Mouse (Mus musculus) hindbrain, postnatal 0 days (tissue): Measurements from ENCODE around the gene Tcf3. TPM values are rescaled to one million over a fixed set of nuclear protein-coding genes. Genes with fewer than 3 reads are reported as not detected.

Source experiments
- ATAC-seq: fragments of 200-750 bp; cut with Nextera tagmentation; 2 replicates; pipeline ENCODE4 v1.8.0; 2017; ENCODE audit warnings: mild to moderate bottlenecking, moderate TSS enrichment, moderate library complexity
- DNase-seq: peaks from one replicate; pipeline ENCODE4 v3.0.0-alpha.2; 2015; ENCODE audit warnings: low spot score
- H3K27ac ChIP-seq: fragments of 300-500 bp; sonication (generic); 2 replicates; pipeline ENCODE4 v1.5.1; 2014; ENCODE audit warnings: mild to moderate bottlenecking
- H3K27me3 ChIP-seq: fragments of 300-500 bp; sonication (generic); 2 replicates; pipeline ENCODE4 v1.6.1; 2014; ENCODE audit warnings: low read length, mixed read lengths; ENCODE audit not compliant: insufficient read depth
- H3K36me3 ChIP-seq: fragments of 300-500 bp; sonication (generic); 2 replicates; pipeline ENCODE4 v1.6.1; 2014; ENCODE audit warnings: low read length, mixed read lengths; ENCODE audit not compliant: insufficient read depth
- H3K4me1 ChIP-seq: fragments of 300-500 bp; sonication (generic); 2 replicates; pipeline ENCODE4 v1.6.1; 2014; ENCODE audit warnings: antibody characterized with exemption, low read length, mixed read lengths; ENCODE audit not compliant: insufficient read depth
- H3K4me2 ChIP-seq: fragments of 300-500 bp; sonication (generic); 2 replicates; pipeline ENCODE4 v1.6.1; 2014; ENCODE audit warnings: low read depth, mild to moderate bottlenecking, low read length, moderate library complexity, mixed read lengths
- H3K4me3 ChIP-seq: fragments of 300-500 bp; sonication (generic); 2 replicates; pipeline ENCODE4 v1.5.1; 2014; ENCODE audit warnings: low read length
- H3K9ac ChIP-seq: fragments of 300-500 bp; sonication (generic); replicated peaks from 2 replicates; pipeline ENCODE4 v1.6.1; 2014; ENCODE audit warnings: mild to moderate bottlenecking, low read length, moderate library complexity, mixed read lengths
- H3K9me3 ChIP-seq: fragments of 300-500 bp; sonication (generic); 2 replicates; pipeline ENCODE4 v1.6.1; 2016; ENCODE audit warnings: low read length, mixed read lengths
- CTCF ChIP-seq: IDR thresholded peaks from 2 replicates; pipeline ENCODE4 v1.5.1; 2016; ENCODE audit warnings: antibody characterized with exemption, control low read depth, low read depth
- WGBS: fragments of 180-500 bp; shearing (Covaris S2); extraction: QIAGEN DNeasy Blood & Tissue Kit; methylation state at CpG from one replicate; pipeline ENCODE4 v1.1.7; 2014; 5-methylcytosine and 5-hydroxymethylcytosine counted together
- polyA plus RNA-seq: library from polyadenylated mRNA; unstranded; fragments of >200 nt; fragmentation: Nextera tagmentation; extraction: Ambion mirVana; gene quantifications from 2 replicates; pipeline ENCODE4 v1.2.1, GENCODE M21; 2015
- total RNA-seq: library from RNA; depleted of rRNA; stranded (reverse); fragments of >200 nt; gene quantifications from 2 replicates; pipeline ENCODE4 v1.2.3, GENCODE M21; 2014

Tcf3 gene
- total and polyA plus RNA-seq, 2 experiments from 2014 or later: 36.2 to 132 TPM

- WGBS: 93% methylated on average over 4 of the region's 4 CpGs
- peak; percentile 62 for TF ChIP-seq CTCF
- Histone ChIP-seq H3K36me3 (peaks cover 6% of the 10 kb centered on the region; the same call in 1 of the 2 replicates), H3K4me2 (no peak overlapping the region), H3K4me3 (no peak overlapping the region), H3K27ac (no peak overlapping the region), H3K4me1 (peaks cover 8% of the 10 kb centered on the region), H3K27me3 (no peaks in the 10 kb centered on the region), H3K9ac (no peak overlapping the region), H3K9me3 (no peaks in the 10 kb centered on the region)
- ATAC-seq: no peak
- DNase-seq: no peak
Observed at GRCm38 (mm10) chr10:80403044-80403692, 30.3 kb downstream of the Tcf3 start.

GRCm38 (mm10) chr10:80400704-80401161, 32.7 kb downstream of the Tcf3 start:
- H3K4me1 ChIP-seq: peaks cover 18% of the 10 kb centered on the region
- no peak overlapping the region for H3K9ac ChIP-seq
- TF ChIP-seq CTCF: no peak
- H3K27ac ChIP-seq: peak overlapping the region; percentile 99
- H3K36me3 ChIP-seq: peaks cover 6% of the 10 kb centered on the region; the same call in 1 of the 2 replicates
- no peak overlapping the region for H3K4me3 ChIP-seq
- DNase-seq (no peak), ATAC-seq (no peak)
- WGBS: 80% methylated on average over 4 of the region's 4 CpGs
- no peaks in the 10 kb centered on the region for H3K9me3 ChIP-seq
- H3K4me2 ChIP-seq: 0 out of 2 replicates have a peak overlapping the region, but pooled peaks have one; percentile 66
- H3K27me3 ChIP-seq: no peaks in the 10 kb centered on the region

GRCm38 (mm10) chr10:80399973-80400703, 33.3 kb downstream of the Tcf3 start:
- H3K36me3 ChIP-seq: peaks cover 9% of the 10 kb centered on the region; the same call in 1 of the 2 replicates
- TF ChIP-seq CTCF: no peak
- H3K9ac ChIP-seq: peak overlapping the region; percentile 42
- H3K27ac ChIP-seq: peak overlapping the region; percentile 99
- DNase-seq (no peak), ATAC-seq (no peak)
- H3K4me2 ChIP-seq: peak overlapping the region; percentile 66
- H3K4me3 ChIP-seq: peak overlapping the region; percentile 65
- H3K27me3 ChIP-seq: no peaks in the 10 kb centered on the region
- H3K9me3 ChIP-seq: no peaks in the 10 kb centered on the region
- WGBS: 11% methylated on average over 17 of the region's 17 CpGs
- 0 out of 2 replicates have a peak, but pooled peaks cover 13% of the 10 kb centered on the region for H3K4me1 ChIP-seq

GRCm38 (mm10) chr10:80399191-80399972, 34.1 kb downstream of the Tcf3 start, which contains the start of gene Mbd3:
TSS of gene Mbd3 (minus strand) at chr10:80399550.
- ATAC-seq (peak; percentile 97), DNase-seq (peak; percentile 100)
- Histone ChIP-seq H3K27me3 (no peaks in the 10 kb centered on the region), H3K9me3 (no peaks in the 10 kb centered on the region), H3K4me1 (0 out of 2 replicates have a peak, but pooled peaks cover 13% of the 10 kb centered on the region), H3K9ac (peak within 1 kb of the TSS; percentile 87), H3K27ac (peak within 1 kb of the TSS; percentile 99), H3K4me2 (peak within 1 kb of the TSS; percentile 78), H3K4me3 (peak within 1 kb of the TSS; percentile 65), H3K36me3 (peaks cover 15% of the 10 kb centered on the region; the same call in 1 of the 2 replicates)
- 2% methylated on average over 70 of the region's 82 CpGs for WGBS
- TF ChIP-seq CTCF: no peak

GRCm38 (mm10) chr10:80398719-80399190, 34.7 kb downstream of the Tcf3 start:
- Histone ChIP-seq H3K36me3 (peaks cover 20% of the 10 kb centered on the region; the same call in 1 of the 2 replicates), H3K4me3 (peak overlapping the region; percentile 65), H3K4me1 (0 out of 2 replicates have a peak, but pooled peaks cover 13% of the 10 kb centered on the region), H3K9me3 (no peaks in the 10 kb centered on the region), H3K9ac (peak overlapping the region; percentile 87), H3K4me2 (peak overlapping the region; percentile 78), H3K27me3 (no peaks in the 10 kb centered on the region), H3K27ac (peak overlapping the region; percentile 99)
- ATAC-seq (peak; percentile 83), DNase-seq (peak; percentile 100)
- WGBS: 1% methylated on average over 57 of the region's 59 CpGs
- TF ChIP-seq CTCF: peak; percentile 28; the same call in 1 of the 2 replicates

GRCm38 (mm10) chr10:80398174-80398535, 35.3 kb downstream of the Tcf3 start:
- no peaks in the 10 kb centered on the region for H3K9me3 ChIP-seq
- ATAC-seq (no peak), DNase-seq (no peak)
- peak overlapping the region; percentile 78 for H3K4me2 ChIP-seq
- peak overlapping the region; percentile 87 for H3K9ac ChIP-seq
- no peak for TF ChIP-seq CTCF
- H3K4me1 ChIP-seq: 0 out of 2 replicates have a peak, but pooled peaks cover 13% of the 10 kb centered on the region
- peak overlapping the region; percentile 65 for H3K4me3 ChIP-seq
- peak overlapping the region; percentile 99 for H3K27ac ChIP-seq
- H3K36me3 ChIP-seq: peaks cover 26% of the 10 kb centered on the region; the same call in 1 of the 2 replicates
- WGBS: 0% methylated on average over 1 of the region's 1 CpGs
- no peaks in the 10 kb centered on the region for H3K27me3 ChIP-seq
